Mouse (Mus musculus): ENCODE data around the gene Lhfp.
"Not testable (repeated sequence)": the region's sequence is repeated elsewhere in the genome, so short reads cannot be mapped to it uniquely, and the experiment has no call there.

Gene Lhfp

GRCm38 (mm10) chr3:53214386-53214785 is 173.1 kb downstream of the Lhfp start:
- no peak for DNase-seq (ENCODE audit: low spot score)

- DNase-seq (ENCODE audit: low spot score) = no peak
These were observed 176.4 kb downstream of the Lhfp start for GRCm38 (mm10) chr3:53217697-53218096.

- no peak for DNase-seq (ENCODE audit: low spot score)
These were observed 180.4 kb downstream of the Lhfp start for GRCm38 (mm10) chr3:53221531-53222272.

GRCm38 (mm10) chr3:53224141-53224540 is 182.8 kb downstream of the Lhfp start:
- DNase-seq (ENCODE audit: low spot score) = no peak

- no peak for DNase-seq (ENCODE audit: low spot score)
These were observed 184.4 kb downstream of the Lhfp start for GRCm38 (mm10) chr3:53225774-53226173.

- no peak for DNase-seq (ENCODE audit: low spot score)
These were observed 184.9 kb downstream of the Lhfp start for GRCm38 (mm10) chr3:53226223-53226622.

GRCm38 (mm10) chr3:53227866-53228265 is 186.5 kb downstream of the Lhfp start:
- DNase-seq (ENCODE audit: low spot score) = no peak

- no peak for DNase-seq (ENCODE audit: low spot score)
These were observed 189.2 kb downstream of the Lhfp start for GRCm38 (mm10) chr3:53230562-53230961.

- no peak for DNase-seq (ENCODE audit: low spot score)
These were observed 189.8 kb downstream of the Lhfp start for GRCm38 (mm10) chr3:53231112-53231511.

GRCm38 (mm10) chr3:53232411-53232810 is 191.1 kb downstream of the Lhfp start:
- not testable (repeated sequence) for DNase-seq (ENCODE audit: low spot score)

- no peak for DNase-seq (ENCODE audit: low spot score)
These were observed 193.4 kb downstream of the Lhfp start for GRCm38 (mm10) chr3:53234689-53235088.

GRCm38 (mm10) chr3:53236471-53236870 is 195.1 kb downstream of the Lhfp start:
- no peak for DNase-seq (ENCODE audit: low spot score)

GRCm38 (mm10) chr3:53240150-53240549 is 198.8 kb downstream of the Lhfp start:
- no peak for DNase-seq (ENCODE audit: low spot score)

GRCm38 (mm10) chr3:53245571-53246208 is 204.4 kb downstream of the Lhfp start:
- DNase-seq (ENCODE audit: low spot score) = no peak

GRCm38 (mm10) chr3:53247102-53247501 is 205.8 kb downstream of the Lhfp start:
- DNase-seq (ENCODE audit: low spot score) = no peak

- no peak for DNase-seq (ENCODE audit: low spot score)
These were observed 207.0 kb downstream of the Lhfp start for GRCm38 (mm10) chr3:53248158-53248874.

- no peak for DNase-seq (ENCODE audit: low spot score)
These were observed 211.2 kb downstream of the Lhfp start for GRCm38 (mm10) chr3:53252556-53252955.

GRCm38 (mm10) chr3:53253223-53253832 is 212.0 kb downstream of the Lhfp start:
- no peak for DNase-seq (ENCODE audit: low spot score)

GRCm38 (mm10) chr3:53258657-53259158 is 217.4 kb downstream of the Lhfp start:
- no peak for DNase-seq (ENCODE audit: low spot score)

GRCm38 (mm10) chr3:53266116-53266515 is 224.8 kb downstream of the Lhfp start:
- DNase-seq (ENCODE audit: low spot score) = no peak

- no peak for DNase-seq (ENCODE audit: low spot score)
These were observed 225.7 kb downstream of the Lhfp start for GRCm38 (mm10) chr3:53267046-53267445.

GRCm38 (mm10) chr3:53273220-53273619 is 231.9 kb downstream of the Lhfp start:
- DNase-seq (ENCODE audit: low spot score) = no peak
